Mouse (Mus musculus) liver, postnatal 0 days (tissue): ENCODE measurements at regions not wholly inside any gene's neighbourhood (a gene's known extent, or its start where the extent isn't known, plus 50 kb on each side); places are given as distances from the start of the nearest gene placed in this dataset.

Source experiments
- ATAC-seq: fragments of 200-750 bp; cut with Nextera tagmentation; 2 replicates; pipeline ENCODE4 v1.8.0; 2017; ENCODE audit warnings: mild to moderate bottlenecking, moderate library complexity
- DNase-seq: peaks from one replicate; pipeline ENCODE4 v3.0.0-alpha.2; 2016
- H3K27ac ChIP-seq: fragments of 300-500 bp; sonication (generic); 2 replicates; pipeline ENCODE4 v1.5.1; 2014; ENCODE audit warnings: antibody characterized with exemption, moderate library complexity, mild to moderate bottlenecking, low read depth
- H3K27me3 ChIP-seq: fragments of 300-500 bp; sonication (generic); 2 replicates; pipeline ENCODE4 v1.6.1; 2014; ENCODE audit warnings: low read length, control low read depth, mixed read lengths; ENCODE audit not compliant: insufficient read depth
- H3K36me3 ChIP-seq: fragments of 300-500 bp; sonication (generic); replicated peaks from 2 replicates; pipeline ENCODE4 v1.6.1; 2014; ENCODE audit warnings: mild to moderate bottlenecking, control low read depth, low read length, moderate library complexity, mixed read lengths; ENCODE audit not compliant: insufficient read depth
- H3K4me1 ChIP-seq: fragments of 300-500 bp; sonication (generic); 2 replicates; pipeline ENCODE4 v1.6.1; 2014; ENCODE audit warnings: antibody characterized with exemption, mild to moderate bottlenecking, control low read depth; ENCODE audit not compliant: insufficient read depth
- H3K4me2 ChIP-seq: fragments of 300-500 bp; sonication (generic); 2 replicates; pipeline ENCODE4 v1.6.1; 2014; ENCODE audit warnings: low read depth, mild to moderate bottlenecking, low read length, moderate library complexity, mixed read lengths
- H3K4me3 ChIP-seq: fragments of 300-500 bp; sonication (generic); 2 replicates; pipeline ENCODE4 v1.5.1; 2014; ENCODE audit warnings: low read depth, low read length
- H3K9ac ChIP-seq: fragments of 300-500 bp; sonication (generic); replicated peaks from 2 replicates; pipeline ENCODE4 v1.6.1; 2014; ENCODE audit warnings: mild to moderate bottlenecking, moderate library complexity
- H3K9me3 ChIP-seq: fragments of 300-500 bp; sonication (generic); 2 replicates; pipeline ENCODE4 v1.6.1; 2016; ENCODE audit warnings: mild to moderate bottlenecking, control low read depth, low read length, mixed read lengths
- CTCF ChIP-seq: sonication (generic); IDR thresholded peaks from 2 replicates; pipeline ENCODE4 v1.5.1; 2016; ENCODE audit warnings: antibody characterized with exemption, low read depth
- EP300 ChIP-seq: IDR thresholded peaks from 2 replicates; pipeline ENCODE4 v1.6.1; 2016; ENCODE audit warnings: antibody characterized with exemption, low read depth, mild to moderate bottlenecking
- WGBS: fragments of 180-500 bp; shearing (Covaris S2); extraction: QIAGEN DNeasy Blood & Tissue Kit; methylation state at CpG from one replicate; pipeline ENCODE4 v1.1.7; 2014; ENCODE audit not compliant: insufficient replicate concordance; 5-methylcytosine and 5-hydroxymethylcytosine counted together

DNA sequence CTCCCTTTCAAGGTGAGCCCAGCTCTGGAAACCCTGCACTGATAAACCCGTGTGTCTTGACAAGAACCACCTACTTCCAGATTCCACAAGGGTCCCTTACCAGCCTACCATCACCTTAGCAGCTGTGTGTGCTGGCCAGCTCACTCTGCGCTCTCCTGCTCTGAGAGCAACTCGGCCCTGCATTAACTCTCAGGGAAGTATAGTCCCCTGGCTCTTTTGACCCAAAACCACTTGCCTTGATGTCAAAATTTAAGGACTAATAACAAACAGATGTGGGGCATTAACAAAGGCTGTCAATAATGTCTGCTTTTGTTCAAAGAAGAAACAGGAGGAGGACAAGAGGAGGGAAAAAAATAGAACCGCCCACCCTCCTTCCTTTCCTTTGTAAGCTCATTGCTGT lies 480.3 kb downstream of the Tshz3 start:
- H3K4me1 ChIP-seq = no peaks in the 10 kb centered on the region
- no peak overlapping the region for H3K9ac ChIP-seq
- H3K4me2 ChIP-seq = no peak overlapping the region
- no peak for TF ChIP-seq CTCF
- no peak overlapping the region for H3K4me3 ChIP-seq
- DNase-seq = no peak
- no peaks in the 10 kb centered on the region for H3K9me3 ChIP-seq
- H3K36me3 ChIP-seq = no peaks in the 10 kb centered on the region
- H3K27me3 ChIP-seq = no peaks in the 10 kb centered on the region
- WGBS = 78% methylated on average over 4 of the region's 4 CpGs
- no peak for ATAC-seq
- H3K27ac ChIP-seq = no peak overlapping the region

DNA sequence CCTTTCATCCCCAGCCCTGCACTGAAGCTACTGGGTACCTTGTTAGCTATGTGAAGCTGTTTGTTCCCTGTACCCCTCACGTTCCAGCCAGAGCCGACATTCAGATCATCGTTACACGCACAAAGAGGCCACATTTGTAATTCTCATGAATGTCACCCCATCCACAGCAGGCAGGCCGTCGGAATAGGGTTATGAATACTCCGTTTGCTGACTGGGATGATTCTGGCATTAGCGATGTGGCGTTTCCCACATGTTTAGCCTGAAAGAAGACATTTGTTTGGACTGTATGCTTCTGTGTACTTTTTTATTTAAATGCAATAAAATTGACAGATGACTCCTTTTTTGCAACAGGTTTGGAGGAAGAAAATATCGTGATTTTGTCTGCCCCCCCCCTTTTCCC lies 482.0 kb downstream of the Tshz3 start:
- Histone ChIP-seq H3K4me3 (no peak overlapping the region), H3K9ac (no peak overlapping the region), H3K4me1 (no peaks in the 10 kb centered on the region), H3K27ac (no peak overlapping the region), H3K4me2 (no peak overlapping the region), H3K9me3 (no peaks in the 10 kb centered on the region), H3K36me3 (no peaks in the 10 kb centered on the region), H3K27me3 (no peaks in the 10 kb centered on the region)
- TF ChIP-seq CTCF (no peak), EP300 (no peak)
- WGBS = 71% methylated on average over 10 of the region's 10 CpGs
- DNase-seq = no peak
- no peak for ATAC-seq

DNA sequence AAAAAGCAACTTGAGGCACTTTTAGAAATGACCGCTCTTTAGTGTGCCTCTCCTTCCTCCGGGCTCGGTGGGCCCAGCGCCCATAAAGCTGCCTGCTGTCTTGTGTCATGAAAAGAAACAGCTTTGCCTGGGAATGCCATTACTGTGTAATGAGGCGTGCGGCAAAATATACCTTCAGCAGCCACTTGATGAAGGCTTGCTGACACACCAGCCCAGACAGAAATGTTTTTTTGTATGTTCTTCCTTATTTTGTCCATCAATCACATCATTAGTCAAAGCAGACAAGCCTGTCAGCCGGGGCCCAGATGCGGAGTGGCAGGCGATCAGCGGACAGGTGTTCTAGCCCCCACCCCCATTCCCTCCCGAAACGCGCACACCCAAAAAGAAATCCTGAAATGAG lies 482.5 kb downstream of the Tshz3 start:
- H3K27ac ChIP-seq = no peak overlapping the region
- H3K27me3 ChIP-seq = no peaks in the 10 kb centered on the region
- H3K4me3 ChIP-seq = no peak overlapping the region
- H3K9ac ChIP-seq = no peak overlapping the region
- DNase-seq = no peak
- no peaks in the 10 kb centered on the region for H3K4me1 ChIP-seq
- no peaks in the 10 kb centered on the region for H3K9me3 ChIP-seq
- no peak for TF ChIP-seq CTCF
- no peak for TF ChIP-seq EP300
- ATAC-seq = no peak
- H3K36me3 ChIP-seq = no peaks in the 10 kb centered on the region
- no peak overlapping the region for H3K4me2 ChIP-seq
- WGBS = 87% methylated on average over 13 of the region's 13 CpGs

DNA sequence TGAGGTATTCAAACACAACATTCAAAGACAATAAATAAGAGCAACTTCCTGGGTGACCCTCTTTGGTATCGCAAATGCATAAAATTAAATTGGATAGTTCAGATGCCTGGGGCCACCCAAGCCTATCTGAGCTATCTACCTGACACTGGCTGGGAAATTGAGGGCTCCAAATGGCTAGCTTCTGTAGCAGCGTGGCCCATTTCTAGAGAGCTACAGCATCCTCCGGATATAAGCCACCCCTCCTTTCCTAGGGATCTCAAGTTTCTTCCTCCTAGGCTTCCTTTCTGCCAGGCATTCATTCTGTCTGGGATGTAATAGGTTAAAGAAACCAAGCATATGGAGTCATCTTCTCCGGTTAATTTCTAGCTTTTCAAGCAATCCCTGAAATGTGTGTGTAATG lies 483.2 kb downstream of the Tshz3 start:
- WGBS = 76% methylated on average over 4 of the region's 4 CpGs
- TF ChIP-seq EP300 (no peak), CTCF (no peak)
- ATAC-seq = no peak
- H3K27ac ChIP-seq = no peak overlapping the region
- no peaks in the 10 kb centered on the region for H3K9me3 ChIP-seq
- H3K4me2 ChIP-seq = no peak overlapping the region
- H3K4me1 ChIP-seq = no peaks in the 10 kb centered on the region
- H3K4me3 ChIP-seq = no peak overlapping the region
- no peak for DNase-seq
- no peaks in the 10 kb centered on the region for H3K36me3 ChIP-seq
- no peak overlapping the region for H3K9ac ChIP-seq
- no peaks in the 10 kb centered on the region for H3K27me3 ChIP-seq

DNA sequence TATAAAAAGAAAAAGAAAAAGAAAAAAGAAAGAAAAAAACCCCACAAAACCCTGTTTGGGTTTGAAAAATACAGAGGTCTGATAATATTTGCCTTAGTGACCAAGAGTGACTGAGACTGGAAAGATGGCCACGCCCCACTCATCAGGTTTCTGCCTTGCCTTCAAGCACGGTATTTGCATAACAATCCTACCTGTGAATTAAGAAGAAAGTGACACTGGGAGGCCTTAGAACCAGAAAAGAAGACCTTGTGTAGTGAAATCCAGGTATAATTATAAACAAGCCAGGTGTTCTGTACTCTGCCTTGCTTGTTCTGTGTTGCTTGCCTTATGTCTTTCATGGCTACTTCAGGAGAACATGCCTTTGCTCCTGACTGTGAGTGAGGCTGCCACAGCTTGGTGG lies 494.6 kb downstream of the Tshz3 start:
- ATAC-seq (no peak), DNase-seq (no peak)
- no peaks in the 10 kb centered on the region for H3K4me1 ChIP-seq
- no peaks in the 10 kb centered on the region for H3K36me3 ChIP-seq
- 27% methylated on average over 2 of the region's 2 CpGs for WGBS
- H3K4me2 ChIP-seq = no peak overlapping the region
- H3K9me3 ChIP-seq = peaks cover 3% of the 10 kb centered on the region; the same call in 1 of the 2 replicates
- H3K4me3 ChIP-seq = no peak overlapping the region
- no peak overlapping the region for H3K9ac ChIP-seq
- no peak overlapping the region for H3K27ac ChIP-seq
- TF ChIP-seq EP300 (no peak), CTCF (no peak)
- no peaks in the 10 kb centered on the region for H3K27me3 ChIP-seq

DNA sequence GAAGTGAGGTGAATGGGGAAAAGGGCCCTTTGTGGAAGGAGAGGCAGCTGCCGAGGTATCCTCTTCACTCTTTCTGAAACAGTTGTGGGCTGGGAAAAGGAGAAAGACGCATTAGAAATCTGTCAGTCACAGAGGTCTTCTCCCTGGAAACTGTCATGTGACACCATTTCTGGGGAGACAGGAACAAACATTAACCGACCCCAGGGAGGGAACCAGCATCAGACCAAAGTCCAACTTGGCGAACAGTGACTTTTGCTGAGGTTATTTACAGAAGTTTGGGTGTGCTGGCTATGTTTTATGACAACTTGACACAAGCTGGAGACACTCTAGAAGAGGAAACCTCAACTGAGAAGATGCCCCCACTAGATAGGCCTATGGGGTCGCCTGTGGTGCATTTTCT lies 506.9 kb downstream of the Tshz3 start:
- Histone ChIP-seq H3K27ac (no peak overlapping the region), H3K4me2 (no peak overlapping the region), H3K9ac (no peak overlapping the region), H3K4me1 (no peaks in the 10 kb centered on the region), H3K36me3 (no peaks in the 10 kb centered on the region), H3K9me3 (no peaks in the 10 kb centered on the region), H3K27me3 (no peaks in the 10 kb centered on the region), H3K4me3 (no peak overlapping the region)
- 48% methylated on average over 5 of the region's 5 CpGs for WGBS
- no peak for TF ChIP-seq EP300
- no peak for TF ChIP-seq CTCF
- no peak for DNase-seq
- no peak for ATAC-seq

DNA sequence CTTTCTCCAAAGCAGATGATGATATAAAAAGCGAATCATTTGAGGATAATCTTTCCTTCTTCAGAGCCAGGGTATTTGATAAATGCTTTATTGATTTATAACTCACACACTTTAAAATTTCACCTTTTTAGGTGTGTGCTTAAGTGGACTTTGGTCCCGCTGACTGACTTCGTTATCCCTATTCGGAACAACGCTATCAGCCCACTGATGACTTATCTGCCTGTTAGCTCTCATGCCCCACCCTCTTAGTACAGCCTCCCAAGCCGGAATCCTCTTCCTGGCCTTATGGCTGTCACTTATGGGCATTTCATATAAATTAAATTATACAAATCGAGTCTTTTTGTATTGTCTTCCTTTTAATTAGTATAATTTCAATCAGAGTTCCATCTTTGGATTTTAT lies 510.4 kb downstream of the Tshz3 start:
- Histone ChIP-seq H3K36me3 (no peaks in the 10 kb centered on the region), H3K9me3 (0 out of 2 replicates have a peak, but pooled peaks cover 2% of the 10 kb centered on the region), H3K27ac (no peak overlapping the region), H3K27me3 (no peaks in the 10 kb centered on the region), H3K4me2 (no peak overlapping the region), H3K9ac (no peak overlapping the region), H3K4me3 (no peak overlapping the region), H3K4me1 (peaks cover under 1% of the 10 kb centered on the region; the same call in 1 of the 2 replicates)
- 80% methylated on average over 7 of the region's 7 CpGs for whole genome bisulfite sequencing
- TF ChIP-seq EP300 (no peak), CTCF (no peak)
- DNase-seq = no peak
- ATAC-seq = no peak
